Comparison of ENCODE assay signal across 8 mouse cellular contexts in the genomic region with DNA sequence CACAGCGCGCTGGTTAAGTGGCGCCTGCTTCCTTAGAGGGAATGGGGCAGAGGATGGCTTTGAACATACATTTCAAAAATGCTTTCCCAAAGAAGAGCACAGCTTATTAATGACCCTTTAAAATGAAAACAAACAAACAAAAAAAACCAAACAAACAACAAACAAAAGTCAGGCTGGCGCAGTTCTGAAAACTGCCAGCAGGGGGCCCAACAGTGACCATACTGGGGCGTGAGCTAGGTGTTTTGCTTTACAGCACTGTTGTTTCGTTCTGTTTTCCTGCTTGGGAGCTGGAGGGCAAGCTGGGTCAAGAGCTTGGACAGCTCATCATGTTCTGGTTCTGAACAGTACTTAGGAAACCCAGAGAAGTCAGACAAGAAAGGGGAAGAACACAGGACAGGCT.
DNase-seq lines count a peak whose midpoint lies in the region; ATAC-seq and TF ChIP-seq lines count a peak whose summit lies in the region.
"Had no signal": no experiment of that assay in that cellular context is flagged by ENCODE, and none has a peak within 500 bp of the region (broad histone marks: within the 10 kb centered on the region; RNA-seq: fewer than 3 reads in every experiment).

No protein-coding gene starts in this region.

- H3K4me3 ChIP-seq in intestine, embryonic 14.5 days (ENCODE audit: low read depth, low read length): no peak overlapping the region
- H3K4me3 ChIP-seq in intestine, embryonic 16.5 days (ENCODE audit: low read length): no peak overlapping the region
- H3K4me3 ChIP-seq in testis, adult 2 months (ENCODE audit: control insufficient read depth, low read depth, low read length): no peak overlapping the region
- no peak overlapping the region for H3K4me3 ChIP-seq in bone marrow macrophage, adult 2 months (ENCODE audit: insufficient read depth, low read length)
- H3K4me3 ChIP-seq: heart, embryonic 13.5 days had no signal

- ATAC-seq in intestine, embryonic 14.5 days (replicated peaks; ENCODE audit: low FRiP score, low TSS enrichment, low read depth): no peak
- ATAC-seq in intestine, embryonic 16.5 days: no peak

- no peak overlapping the region for H3K27ac ChIP-seq in intestine, embryonic 14.5 days (ENCODE audit: low read depth)
- H3K27ac ChIP-seq in intestine, embryonic 16.5 days (ENCODE audit: low read length): no peak overlapping the region
- no peak overlapping the region for H3K27ac ChIP-seq in testis, adult 2 months (ENCODE audit: control insufficient read depth, insufficient read depth, low read depth, low read length)
- H3K27ac ChIP-seq in bone marrow macrophage, adult 2 months (ENCODE audit: insufficient read depth, low read depth, low read length): no peak overlapping the region
- H3K27ac ChIP-seq: heart, embryonic 13.5 days had no signal

- no peaks in the 10 kb centered on the region for H3K27me3 ChIP-seq in intestine, embryonic 14.5 days (replicated peaks; ENCODE audit: control insufficient read depth, insufficient read depth, low read length)
- no peaks in the 10 kb centered on the region for H3K27me3 ChIP-seq in intestine, embryonic 16.5 days (replicated peaks; ENCODE audit: control insufficient read depth, insufficient read depth, low read length)
- no peaks in the 10 kb centered on the region for H3K27me3 ChIP-seq in testis, adult 2 months (ENCODE audit: control insufficient read depth, insufficient read depth, low read length)
- H3K27me3 ChIP-seq: heart, embryonic 13.5 days had no signal

- no peak for TF ChIP-seq POLR2A in testis, adult 2 months (IDR thresholded peaks at IDR 0.05; ENCODE audit: control insufficient read depth, low read depth, low read length)
- no peak for TF ChIP-seq POLR2A in bone marrow macrophage, adult 2 months (IDR thresholded peaks at IDR 0.05; ENCODE audit: borderline replicate concordance, low read depth, low read length)

- H3K4me1 ChIP-seq in intestine, embryonic 14.5 days (replicated peaks; ENCODE audit: control insufficient read depth, insufficient read depth, low read length): no peaks in the 10 kb centered on the region
- 0 out of 2 replicates have a peak, but pooled peaks cover 2% of the 10 kb centered on the region for H3K4me1 ChIP-seq in intestine, embryonic 16.5 days (ENCODE audit: control insufficient read depth, insufficient read depth, low read length)
- no peaks in the 10 kb centered on the region for H3K4me1 ChIP-seq in testis, adult 2 months (ENCODE audit: control insufficient read depth, insufficient read depth, low read length)
- no peaks in the 10 kb centered on the region for H3K4me1 ChIP-seq in bone marrow macrophage, adult 2 months (ENCODE audit: control insufficient read depth, insufficient read depth, low read length)
- H3K4me1 ChIP-seq: heart, embryonic 13.5 days had no signal

- TF ChIP-seq CTCF in testis, adult 2 months (IDR thresholded peaks at IDR 0.05; ENCODE audit: control insufficient read depth, insufficient read depth, insufficient replicate concordance, low read depth, low read length): peak; percentile 78; the same call in 1 of the 2 replicates
- peak; percentile 98 for TF ChIP-seq CTCF in bone marrow macrophage, adult 2 months (IDR thresholded peaks at IDR 0.05; ENCODE audit: low read depth, low read length)

- H3K4me2 ChIP-seq in intestine, embryonic 14.5 days (ENCODE audit: low read length): no peak overlapping the region
- no peak overlapping the region for H3K4me2 ChIP-seq in intestine, embryonic 16.5 days (ENCODE audit: low read depth, low read length)
- H3K4me2 ChIP-seq: heart, embryonic 13.5 days had no signal

- 0 out of 2 replicates have a peak, but pooled peaks cover 3% of the 10 kb centered on the region for H3K36me3 ChIP-seq in intestine, embryonic 14.5 days (ENCODE audit: control insufficient read depth, insufficient read depth, low read length)
- no peaks in the 10 kb centered on the region for H3K36me3 ChIP-seq in intestine, embryonic 16.5 days (ENCODE audit: control insufficient read depth, insufficient read depth, low read length)
- no peaks in the 10 kb centered on the region for H3K36me3 ChIP-seq in testis, adult 2 months (ENCODE audit: control insufficient read depth, insufficient read depth, low read length)
- H3K36me3 ChIP-seq: heart, embryonic 13.5 days had no signal

- 66% methylated on average over 6 of the region's 6 CpGs for WGBS in intestine, embryonic 14.5 days
- 69% methylated on average over 6 of the region's 6 CpGs for WGBS in intestine, embryonic 16.5 days

- no peak overlapping the region for H3K9ac ChIP-seq in intestine, embryonic 14.5 days (ENCODE audit: low read length)
- no peak overlapping the region for H3K9ac ChIP-seq in intestine, embryonic 16.5 days (ENCODE audit: low read depth, low read length)
- H3K9ac ChIP-seq: heart, embryonic 13.5 days had no signal

- H3K9me3 ChIP-seq in intestine, embryonic 14.5 days (ENCODE audit: control insufficient read depth, low read length): no peaks in the 10 kb centered on the region
- H3K9me3 ChIP-seq in intestine, embryonic 16.5 days (ENCODE audit: control insufficient read depth, low read length): no peaks in the 10 kb centered on the region
- H3K9me3 ChIP-seq: heart, embryonic 13.5 days had no signal

- DNase-seq in intestine, embryonic 14.5 days (ENCODE audit: low spot score): peak; percentile 60
- DNase-seq in testis, postnatal 14 days (ENCODE audit: low spot score): no peak
- peak; percentile 75 for DNase-seq in testis, postnatal 10 days (ENCODE audit: low spot score)
- DNase-seq in layer of hippocampus, adult 9-10 months (ENCODE audit: low spot score): no peak

Comparison
In these comparisons a context has a peak if more than half of its experiments do, and no peak if none do; other contexts are left out.
1. DNase-seq: peak in intestine, embryonic 14.5 days (single experiment) and testis, postnatal 10 days (single experiment); none in testis, postnatal 14 days (single experiment) and layer of hippocampus, adult 9-10 months (single experiment).